In the genomic region with DNA sequence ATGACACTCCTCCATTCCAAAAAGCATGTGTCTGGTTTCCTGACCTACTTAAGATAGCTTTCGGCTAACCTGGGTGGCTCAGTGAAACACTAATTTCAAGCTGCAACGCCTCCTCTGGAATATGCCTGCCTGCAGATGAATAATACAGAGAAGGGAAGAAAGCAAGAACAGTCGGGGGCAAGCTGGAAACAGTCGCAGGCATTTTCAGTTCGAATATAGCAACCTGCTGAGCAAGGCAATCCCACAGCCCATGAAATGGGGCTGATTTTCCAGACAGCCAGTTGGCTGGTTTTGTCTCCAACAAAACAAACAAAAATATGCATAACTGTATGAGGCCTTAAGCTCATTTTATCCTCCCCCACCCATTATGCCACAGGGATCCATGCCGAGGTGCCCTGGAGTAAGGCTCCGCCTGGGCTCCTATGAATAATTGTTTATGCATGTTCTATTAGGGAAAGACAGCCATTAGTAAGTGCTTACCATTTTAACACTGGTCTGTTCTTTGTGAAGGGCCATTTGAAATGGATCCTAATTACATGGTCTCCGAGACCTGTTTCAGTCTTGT, we compare ENCODE assay signal across 11 mouse cellular contexts.
DNase-seq lines count a peak whose midpoint lies in the region; ATAC-seq lines count a peak whose summit lies in the region.
"Had no signal": no experiment of that assay in that cellular context is flagged by ENCODE, and none has a peak within 500 bp of the region (broad histone marks: within the 10 kb centered on the region; RNA-seq: fewer than 3 reads in every experiment).

No protein-coding gene starts in this region.

- H3K36me3 ChIP-seq in neural tube, embryonic 14.5 days (ENCODE audit: control insufficient read depth, insufficient read depth, low read length), result no peaks in the 10 kb centered on the region

- H3K27ac ChIP-seq in neural tube, embryonic 14.5 days (ENCODE audit: low read depth, low read length), result peak overlapping the region; percentile 40

- no peak for ATAC-seq in neural tube, embryonic 14.5 days (ENCODE audit: low read depth)
- ATAC-seq: intestine, postnatal 0 days; liver, postnatal 0 days had no signal

- 49% methylated on average over 8 of the region's 8 CpGs for WGBS in neural tube, embryonic 14.5 days

- H3K4me2 ChIP-seq in neural tube, embryonic 14.5 days (ENCODE audit: low read depth, low read length), result no peak overlapping the region
- H3K4me2 ChIP-seq: midbrain, embryonic 12.5 days had no signal

- no peaks in the 10 kb centered on the region for H3K9me3 ChIP-seq in neural tube, embryonic 14.5 days (ENCODE audit: control insufficient read depth, low read length)
- H3K9me3 ChIP-seq: midbrain, embryonic 12.5 days had no signal

- no peaks in the 10 kb centered on the region for H3K4me1 ChIP-seq in neural tube, embryonic 14.5 days (ENCODE audit: control insufficient read depth, insufficient read depth, low read length)

- H3K9ac ChIP-seq in neural tube, embryonic 14.5 days (replicated peaks; ENCODE audit: low read depth, low read length), result no peak overlapping the region
- H3K9ac ChIP-seq: liver, postnatal 0 days; midbrain, embryonic 12.5 days had no signal

- peak; percentile 36 for DNase-seq in retina, postnatal 1 day
- no peak for DNase-seq in retina, embryonic 14.5 days (ENCODE audit: low spot score)
- DNase-seq in frontal cortex, postnatal 36 days (ENCODE audit: low spot score in 2 of 2), result peak; percentile 38 to 50
- DNase-seq in layer of hippocampus, adult 9-11 months, result peak; percentile 61
- DNase-seq in lung, postnatal 10 days, result no peak
- DNase-seq in kidney, adult 8-10 months, result no peak
- DNase-seq in adrenal gland, adult 8-10 months, result no peak
- DNase-seq: liver, postnatal 0 days had no signal

- no peak overlapping the region for H3K4me3 ChIP-seq in neural tube, embryonic 14.5 days (ENCODE audit: low read depth, low read length)
- H3K4me3 ChIP-seq: midbrain, embryonic 12.5 days had no signal

- no peaks in the 10 kb centered on the region for H3K27me3 ChIP-seq in neural tube, embryonic 14.5 days (ENCODE audit: control insufficient read depth, insufficient read depth, low read length)

Comparison
In these comparisons a context has a peak if more than half of its experiments do, and no peak if none do; other contexts are left out.
1. DNase-seq: peak in retina, postnatal 1 day (single experiment), frontal cortex, postnatal 36 days (2 of 2) and layer of hippocampus, adult 9-11 months (single experiment); none in retina, embryonic 14.5 days (single experiment), lung, postnatal 10 days (single experiment), kidney, adult 8-10 months (0 of 2) and adrenal gland, adult 8-10 months (single experiment).